Mouse (Mus musculus) mesoderm, embryonic 11.5 days (tissue): ENCODE measurements at regions not wholly inside any gene's neighbourhood (a gene's known extent, or its start where the extent isn't known, plus 50 kb on each side); places are given as distances from the start of the nearest gene placed in this dataset.
"Not testable (repeated sequence)": the region's sequence is repeated elsewhere in the genome, so short reads cannot be mapped to it uniquely, and the experiment has no call there.

Experiments used
- DNase-seq: peaks from one replicate; pipeline ENCODE4 v3.0.0-alpha.2; 2012; ENCODE audit warnings: low read depth, low spot score

DNA sequence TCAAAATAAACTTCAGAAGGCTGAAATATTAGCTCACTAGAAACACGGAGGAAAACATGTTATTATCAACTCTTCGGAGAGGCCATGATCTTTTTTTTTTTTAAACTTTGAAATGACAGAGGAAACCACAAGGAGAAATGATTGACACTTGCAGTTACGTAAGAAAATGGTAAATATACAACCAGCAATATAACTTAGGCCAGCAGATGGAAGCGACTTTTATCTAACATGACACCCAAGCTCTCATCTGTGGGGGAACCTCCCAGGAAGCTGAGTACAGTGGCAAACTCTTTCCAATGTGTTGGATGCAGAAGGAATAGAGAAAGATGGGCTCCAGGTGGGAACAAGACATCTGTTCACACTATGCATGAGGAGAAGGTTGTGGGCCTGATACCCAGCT lies 104.2 kb downstream of the Gm5426 start:
- no peak for DNase-seq

- DNase-seq, result no peak
Observed at GRCm38 (mm10) chr10:96253671-96254070, 117.3 kb downstream of the Gm5426 start.

- no peak for DNase-seq
Observed at GRCm38 (mm10) chr10:96254250-96254862, 118.0 kb downstream of the Gm5426 start.

GRCm38 (mm10) chr10:96257935-96258334 lies 121.5 kb downstream of the Gm5426 start:
- DNase-seq, result no peak

- DNase-seq, result no peak
Observed at GRCm38 (mm10) chr10:96259242-96259641, 122.8 kb downstream of the Gm5426 start.

GRCm38 (mm10) chr10:96259648-96260047 lies 123.2 kb downstream of the Gm5426 start:
- DNase-seq, result no peak

DNA sequence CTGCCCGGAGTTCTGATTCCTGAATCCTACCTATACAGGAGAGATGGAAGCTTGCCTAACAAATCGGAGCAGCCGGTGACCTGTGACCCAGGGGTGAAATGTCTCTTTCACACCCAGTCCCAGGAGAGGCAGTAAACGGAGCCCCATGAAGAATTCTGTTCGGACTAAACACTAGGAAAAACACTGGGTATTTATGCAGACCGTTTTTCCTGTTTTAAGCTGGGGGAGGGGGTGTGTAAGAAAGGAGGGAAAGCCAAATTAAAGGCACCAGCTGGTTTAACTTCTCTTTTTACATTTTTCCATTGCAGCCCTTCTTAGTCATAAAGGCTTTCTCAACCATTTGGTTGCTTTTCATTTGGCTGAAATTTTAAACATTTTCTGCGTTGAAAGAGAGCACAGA lies 127.1 kb downstream of the Gm5426 start:
- DNase-seq, result peak; percentile 65

DNA sequence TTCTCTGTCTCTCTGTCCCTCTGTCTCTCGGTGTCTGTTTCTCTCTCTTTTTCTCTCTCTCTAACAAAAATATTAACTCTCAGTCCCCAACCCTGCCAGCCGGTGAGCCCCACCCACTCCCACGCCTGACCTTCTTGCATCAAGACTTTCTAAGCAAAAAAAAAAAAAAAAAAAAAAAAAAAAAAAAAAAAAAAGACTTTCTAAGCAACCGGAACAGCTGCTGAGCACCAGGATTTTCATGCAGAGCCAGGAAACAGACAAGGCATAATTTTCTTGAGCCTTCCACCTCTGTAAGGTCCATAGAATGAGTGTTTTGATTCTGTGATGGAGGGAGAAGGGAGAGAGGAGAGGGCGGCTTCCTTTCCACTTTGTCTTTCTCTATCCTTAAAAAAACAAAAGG lies 128.0 kb downstream of the Gm5426 start:
- no peak for DNase-seq

GRCm38 (mm10) chr10:96264866-96265265 lies 128.5 kb downstream of the Gm5426 start:
- DNase-seq, result no peak

DNA sequence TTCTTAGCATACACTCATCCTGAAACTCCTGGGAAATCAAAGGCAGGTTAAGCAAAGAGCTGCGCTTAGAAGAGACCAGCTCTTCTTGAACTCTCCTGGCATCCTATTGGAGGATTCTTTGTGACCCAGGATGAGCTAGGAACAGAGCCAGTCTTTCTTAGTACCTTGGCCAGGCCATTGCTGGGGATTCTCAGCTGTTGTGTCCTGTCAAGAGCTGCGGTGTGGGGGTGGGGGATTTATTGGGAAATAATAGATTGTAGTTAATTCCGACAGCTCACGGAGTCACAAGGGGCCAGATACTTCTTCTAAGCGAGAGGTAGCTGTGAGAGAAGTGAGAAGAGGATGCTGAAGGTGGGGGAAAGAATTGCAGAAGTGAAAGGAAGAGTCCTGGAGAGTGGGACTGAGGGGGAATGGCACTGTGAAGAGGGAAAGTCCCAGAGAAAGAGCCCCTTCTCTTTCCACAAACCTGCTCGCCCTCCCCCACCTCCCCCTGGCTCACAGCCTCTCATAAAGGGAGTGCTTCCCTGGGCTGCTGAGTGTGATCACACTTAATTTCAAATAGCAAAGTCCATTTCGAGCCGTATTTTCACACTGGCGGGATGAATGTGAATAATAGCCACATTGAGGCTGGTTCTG lies 129.8 kb downstream of the Gm5426 start:
- no peak for DNase-seq

GRCm38 (mm10) chr10:96267603-96268002 lies 131.2 kb downstream of the Gm5426 start:
- DNase-seq, result no peak

DNA sequence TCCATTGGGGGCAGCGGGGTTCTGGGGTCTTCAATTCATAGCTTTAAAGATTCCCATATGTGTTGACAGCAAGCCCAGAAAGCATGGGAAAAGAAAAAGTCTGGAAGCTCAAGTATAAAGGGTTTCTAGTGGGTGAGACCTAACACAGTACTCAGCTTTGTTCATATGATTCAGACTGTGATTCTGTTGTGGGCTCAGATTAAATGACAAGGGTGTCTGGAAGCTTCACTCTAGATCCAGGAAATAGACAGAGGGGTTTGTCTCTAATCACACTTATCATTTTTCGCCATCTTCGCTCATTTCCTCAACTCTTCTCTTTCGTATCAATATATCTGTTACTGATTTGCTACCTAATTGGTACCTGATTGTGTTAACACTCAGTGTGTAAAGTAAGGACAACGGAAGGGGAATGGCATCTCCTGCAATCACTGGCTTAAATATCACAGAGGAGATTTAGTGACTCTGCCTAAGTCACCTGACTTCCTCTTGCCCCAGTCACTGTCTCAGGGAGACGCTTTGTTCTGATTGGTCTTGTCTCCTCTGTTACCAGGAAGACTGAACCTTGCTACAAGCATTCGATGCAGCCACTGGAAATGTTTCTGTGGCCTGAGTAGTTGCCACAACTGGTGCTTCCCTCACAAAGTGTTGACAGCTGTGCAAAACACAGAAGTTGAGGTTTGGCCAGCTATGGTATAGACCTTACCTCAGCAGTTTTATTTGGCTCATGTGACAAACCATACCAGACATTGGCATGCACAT lies 137.4 kb downstream of the Gm5426 start:
- no peak for DNase-seq

GRCm38 (mm10) chr10:96280149-96280548 lies 143.7 kb downstream of the Gm5426 start:
- no peak for DNase-seq

DNA sequence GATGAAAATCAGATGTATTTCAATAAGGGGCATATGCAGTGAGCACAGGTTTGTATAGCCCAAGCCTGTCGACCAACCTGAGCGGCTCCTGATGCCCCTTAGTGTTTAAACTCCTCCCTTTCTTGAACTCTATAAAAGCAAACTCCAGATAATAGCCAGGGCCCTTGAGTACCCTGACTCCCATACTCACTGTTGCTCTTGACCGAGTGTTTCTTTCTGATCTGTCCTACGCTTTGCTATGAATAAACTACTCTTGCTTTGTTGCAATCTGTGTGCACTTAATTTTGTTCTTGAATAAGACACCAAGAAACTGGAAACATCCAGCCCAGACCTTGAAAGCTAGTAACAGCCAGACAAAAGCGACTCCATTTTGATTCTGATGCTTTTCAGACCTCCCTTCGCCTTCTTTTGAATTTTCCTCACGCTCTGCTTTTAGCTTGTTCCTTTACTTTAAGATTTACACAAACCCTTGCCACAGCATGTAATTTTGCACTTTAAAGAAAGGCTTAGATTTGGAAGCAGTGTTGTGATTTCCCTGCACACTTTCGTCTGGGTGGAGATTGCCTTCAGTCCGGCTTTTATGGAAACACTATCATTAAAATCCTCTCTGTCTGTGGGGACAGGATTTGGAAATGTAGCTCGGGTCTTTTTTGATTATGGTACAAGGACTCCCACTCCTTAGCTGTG lies 149.1 kb downstream of the Gm5426 start:
- DNase-seq, result no peak

- DNase-seq, result no peak
Observed at GRCm38 (mm10) chr10:96286094-96286485, 149.7 kb downstream of the Gm5426 start.

GRCm38 (mm10) chr10:96289005-96289404 lies 152.6 kb downstream of the Gm5426 start:
- DNase-seq, result not testable (repeated sequence)

DNA sequence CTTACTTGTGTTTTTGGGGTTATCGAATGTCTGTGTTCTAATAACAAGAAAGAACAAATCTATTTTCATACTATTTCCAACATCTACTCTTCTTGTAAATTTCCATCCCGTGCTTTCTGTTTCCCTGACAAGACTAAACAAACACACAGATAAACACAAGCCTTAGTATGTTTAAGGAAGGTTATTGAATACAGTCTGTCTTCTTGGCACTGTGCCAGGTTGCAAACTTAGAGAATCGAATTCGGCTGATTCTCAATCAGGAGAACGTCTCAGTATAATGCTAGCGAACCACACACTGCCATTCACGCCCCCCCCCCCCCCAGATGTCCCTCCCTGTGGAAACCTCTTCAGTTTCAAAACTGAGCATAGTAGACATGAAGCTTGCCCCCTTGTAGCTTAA lies 157.2 kb downstream of the Gm5426 start:
- no peak for DNase-seq

- DNase-seq, result no peak
Observed at GRCm38 (mm10) chr10:96294666-96295065, 158.3 kb downstream of the Gm5426 start.

DNA sequence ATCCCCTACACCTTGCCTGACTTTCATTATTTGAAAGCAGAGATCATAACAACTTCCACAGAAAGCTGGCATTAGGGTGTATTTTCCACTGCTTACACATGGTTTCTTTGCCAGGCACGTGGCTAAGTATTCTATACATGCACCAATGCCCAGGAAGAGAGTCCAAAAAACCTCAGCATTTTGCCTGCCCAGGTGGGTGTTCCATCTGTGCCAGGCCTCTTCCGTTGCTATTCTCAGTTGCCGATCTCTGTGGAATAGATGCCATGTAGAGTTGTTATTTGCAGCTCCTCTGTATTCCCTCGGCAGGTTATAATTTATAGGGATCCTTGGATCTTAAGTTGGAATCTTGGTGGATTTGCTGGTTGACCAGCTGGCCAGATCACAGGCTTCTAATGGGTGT lies 161.3 kb downstream of the Gm5426 start:
- no peak for DNase-seq

DNA sequence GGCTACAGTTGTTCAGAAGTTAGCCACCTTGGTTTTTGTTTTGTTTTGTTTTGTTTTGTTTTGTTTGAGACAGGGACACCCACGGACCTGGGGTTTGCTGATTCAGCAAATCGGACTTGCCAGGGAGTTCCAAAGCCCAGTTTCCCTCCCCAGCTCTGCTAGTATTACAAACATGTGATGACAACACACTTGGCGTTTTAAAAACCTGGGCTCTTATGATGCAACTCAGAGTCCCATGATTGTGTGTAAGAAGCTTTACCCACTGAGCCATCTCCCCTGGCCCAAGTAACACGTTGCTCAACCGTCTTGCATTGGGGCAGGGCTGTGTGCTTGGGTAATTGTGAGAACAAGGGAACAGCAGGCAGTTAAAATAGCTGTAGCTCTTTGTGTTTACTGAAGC lies 162.2 kb downstream of the Gm5426 start:
- DNase-seq, result no peak

DNA sequence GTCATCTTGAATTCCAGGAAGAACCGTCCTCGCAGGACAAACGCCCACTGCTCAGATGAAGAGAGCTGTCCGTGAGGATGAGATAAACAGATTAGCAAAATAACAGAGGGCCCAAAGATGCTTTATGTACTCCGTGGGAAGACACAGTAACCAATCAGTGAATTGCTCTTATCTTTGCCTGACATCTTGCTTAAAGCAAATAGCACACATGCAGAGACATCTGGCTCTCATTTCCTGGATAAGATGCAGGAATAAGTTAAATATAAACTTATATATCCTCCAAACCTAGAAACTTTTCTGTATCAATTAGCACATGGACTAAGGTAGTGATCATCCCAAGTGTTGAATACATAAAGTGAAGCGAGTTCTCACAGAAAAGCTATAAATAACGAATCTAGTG lies 169.3 kb downstream of the Gm5426 start:
- no peak for DNase-seq

GRCm38 (mm10) chr10:96308713-96309445 lies 172.5 kb downstream of the Gm5426 start:
- DNase-seq, result peak; percentile 80
